Mouse (Mus musculus) G1E (cell line): ENCODE data around the gene Eapp.
"Not testable (repeated sequence)": the region's sequence is repeated elsewhere in the genome, so short reads cannot be mapped to it uniquely, and the experiment has no call there.

Experiments used
- CTCF ChIP-seq: IDR thresholded peaks from 2 replicates; pipeline ENCODE4 v1.5.1; 2012; ENCODE audit warnings: low read depth, low read length, inconsistent platforms, mixed read lengths
- GATA1 ChIP-seq: IDR thresholded peaks from 2 replicates; pipeline ENCODE4 v1.6.1; 2012; ENCODE audit warnings: borderline replicate concordance, low read length, inconsistent platforms, mixed read lengths
- GATA2 ChIP-seq: IDR thresholded peaks from 2 replicates; pipeline ENCODE4 v1.6.1; 2012; ENCODE audit warnings: low read depth, low read length, inconsistent platforms, borderline replicate concordance
- POLR2AphosphoS5 ChIP-seq: IDR thresholded peaks from 2 replicates; pipeline ENCODE4 v1.6.1; 2012; ENCODE audit warnings: low read depth, low read length, inconsistent platforms; ENCODE audit not compliant: insufficient replicate concordance
- TAL1 ChIP-seq: conservative IDR thresholded peaks from 2 replicates; pipeline ENCODE4 v1.6.1; 2012; ENCODE audit warnings: low read depth, low read length, inconsistent platforms, mixed read lengths

- not testable (repeated sequence) for TF ChIP-seq CTCF, GATA1, GATA2, POLR2AphosphoS5, TAL1
These were observed 21.8 kb upstream of the Eapp start for GRCm38 (mm10) chr12:54717516-54717915.
